Mouse (Mus musculus) kidney, embryonic 14.5 days (tissue): ENCODE results near the gene Adam19. TPM values are rescaled to one million over a fixed set of nuclear protein-coding genes. Genes with fewer than 3 reads are reported as not detected.

Source experiments
- ATAC-seq: fragments of 200-750 bp; cut with Nextera tagmentation; 2 replicates; pipeline ENCODE4 v1.8.0; 2017; ENCODE audit warnings: moderate number of reproducible peaks, mild to moderate bottlenecking, moderate TSS enrichment, moderate library complexity; ENCODE audit not compliant: low FRiP score, low TSS enrichment
- H3K27ac ChIP-seq: fragments of 300-500 bp; sonication (generic); 2 replicates; pipeline ENCODE4 v1.5.1; 2014; ENCODE audit warnings: low read depth, mild to moderate bottlenecking, low read length, moderate library complexity, mixed read lengths
- H3K27me3 ChIP-seq: fragments of 300-500 bp; sonication (generic); 2 replicates; pipeline ENCODE4 v1.6.1; 2014; ENCODE audit warnings: mild to moderate bottlenecking, low read length; ENCODE audit not compliant: control insufficient read depth, insufficient read depth
- H3K36me3 ChIP-seq: fragments of 300-500 bp; sonication (generic); 2 replicates; pipeline ENCODE4 v1.6.1; 2014; ENCODE audit warnings: low read length, mixed read lengths; ENCODE audit not compliant: control insufficient read depth, insufficient read depth
- H3K4me1 ChIP-seq: fragments of 300-500 bp; sonication (generic); 2 replicates; pipeline ENCODE4 v1.6.1; 2014; ENCODE audit warnings: low read length, mixed read lengths; ENCODE audit not compliant: control insufficient read depth, insufficient read depth
- H3K4me2 ChIP-seq: fragments of 300-500 bp; sonication (generic); replicated peaks from 2 replicates; pipeline ENCODE4 v1.6.1; 2014; ENCODE audit warnings: low read depth, mild to moderate bottlenecking, low read length
- H3K4me3 ChIP-seq: fragments of 300-500 bp; sonication (generic); 2 replicates; pipeline ENCODE4 v1.5.1; 2014; ENCODE audit warnings: mild to moderate bottlenecking, low read length
- H3K9ac ChIP-seq: fragments of 300-500 bp; sonication (generic); 2 replicates; pipeline ENCODE4 v1.6.1; 2014; ENCODE audit warnings: low read depth, mild to moderate bottlenecking, low read length, moderate library complexity
- H3K9me3 ChIP-seq: fragments of 300-500 bp; sonication (generic); 2 replicates; pipeline ENCODE4 v1.6.1; 2016; ENCODE audit warnings: low read length; ENCODE audit not compliant: control insufficient read depth
- WGBS: fragments of 180-500 bp; shearing (Covaris S2); extraction: QIAGEN DNeasy Blood & Tissue Kit; methylation state at CpG from one replicate; pipeline ENCODE4 v1.1.7; 2014; 5-methylcytosine and 5-hydroxymethylcytosine counted together
- polyA plus RNA-seq: library from polyadenylated mRNA; unstranded; fragments of >200 nt; fragmentation: Nextera tagmentation; extraction: Ambion mirVana; gene quantifications from 2 replicates; pipeline ENCODE4 v1.2.1, GENCODE M21; 2014

The Adam19 gene
- polyA plus RNA-seq, 1 experiment from 2014 or later: 14.7 TPM

GRCm38 (mm10) chr11:46059887-46060650, 4.3 kb downstream of the Adam19 start:
- Histone ChIP-seq H3K36me3 (peaks cover 5% of the 10 kb centered on the region; the same call in 1 of the 2 replicates), H3K9me3 (no peaks in the 10 kb centered on the region), H3K4me1 (peaks cover 28% of the 10 kb centered on the region), H3K4me3 (no peak overlapping the region), H3K9ac (no peak overlapping the region), H3K27me3 (no peaks in the 10 kb centered on the region), H3K27ac (no peak overlapping the region), H3K4me2 (no peak overlapping the region)
- WGBS: 75% methylated on average over 8 of the region's 8 CpGs
- ATAC-seq: no peak

GRCm38 (mm10) chr11:46060651-46061020, 4.8 kb downstream of the Adam19 start:
- Histone ChIP-seq H3K4me2 (no peak overlapping the region), H3K9me3 (no peaks in the 10 kb centered on the region), H3K9ac (no peak overlapping the region), H3K4me3 (no peak overlapping the region), H3K4me1 (peaks cover 28% of the 10 kb centered on the region), H3K27ac (no peak overlapping the region), H3K27me3 (no peaks in the 10 kb centered on the region), H3K36me3 (peaks cover 5% of the 10 kb centered on the region; the same call in 1 of the 2 replicates)
- ATAC-seq: no peak
- WGBS: 66% methylated on average over 5 of the region's 5 CpGs

GRCm38 (mm10) chr11:46061776-46062445, 6.1 kb downstream of the Adam19 start:
- no peak overlapping the region for H3K4me2 ChIP-seq
- peaks cover 5% of the 10 kb centered on the region; the same call in 1 of the 2 replicates for H3K36me3 ChIP-seq
- H3K9ac ChIP-seq: no peak overlapping the region
- no peak for ATAC-seq
- WGBS: 55% methylated on average over 6 of the region's 6 CpGs
- no peaks in the 10 kb centered on the region for H3K27me3 ChIP-seq
- no peaks in the 10 kb centered on the region for H3K9me3 ChIP-seq
- peak overlapping the region; percentile 59; the same call in 1 of the 2 replicates for H3K27ac ChIP-seq
- H3K4me1 ChIP-seq: peaks cover 35% of the 10 kb centered on the region
- H3K4me3 ChIP-seq: no peak overlapping the region

DNA sequence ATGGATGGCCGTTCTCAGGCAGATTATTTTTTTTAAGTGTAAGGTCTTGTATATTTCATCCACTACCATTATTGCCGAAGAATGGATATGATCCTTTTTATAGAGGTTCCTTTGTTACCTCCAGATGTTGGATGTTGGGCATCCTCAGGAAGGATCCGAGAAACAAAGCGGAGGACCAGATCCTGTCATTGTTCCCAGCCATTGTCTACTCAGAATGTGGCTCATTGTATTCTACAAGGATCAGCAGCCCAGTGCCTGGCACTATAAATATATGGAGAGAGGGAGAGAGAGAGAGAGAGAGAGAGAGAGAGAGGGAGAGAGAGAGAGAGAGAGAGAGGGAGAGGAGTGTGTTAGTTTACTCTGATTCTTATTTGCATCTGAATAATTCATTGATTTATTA, 6.8 kb downstream of the Adam19 start:
- no peak for ATAC-seq
- Histone ChIP-seq H3K9me3 (no peaks in the 10 kb centered on the region), H3K27ac (no peak overlapping the region)

GRCm38 (mm10) chr11:46062993-46063731, 7.4 kb downstream of the Adam19 start:
- H3K27me3 ChIP-seq: no peaks in the 10 kb centered on the region
- H3K4me2 ChIP-seq: no peak overlapping the region
- 64% methylated on average over 9 of the region's 9 CpGs for WGBS

More for the DNA sequence above, 6.8 kb downstream of the Adam19 start:
- no peak overlapping the region for H3K9ac ChIP-seq
- no peak overlapping the region for H3K4me3 ChIP-seq
- H3K4me1 ChIP-seq: peaks cover 31% of the 10 kb centered on the region
- H3K4me2 ChIP-seq: no peak overlapping the region
- H3K27me3 ChIP-seq: no peaks in the 10 kb centered on the region
- H3K36me3 ChIP-seq: peaks cover 5% of the 10 kb centered on the region; the same call in 1 of the 2 replicates
- WGBS: 70% methylated on average over 4 of the region's 4 CpGs

DNA sequence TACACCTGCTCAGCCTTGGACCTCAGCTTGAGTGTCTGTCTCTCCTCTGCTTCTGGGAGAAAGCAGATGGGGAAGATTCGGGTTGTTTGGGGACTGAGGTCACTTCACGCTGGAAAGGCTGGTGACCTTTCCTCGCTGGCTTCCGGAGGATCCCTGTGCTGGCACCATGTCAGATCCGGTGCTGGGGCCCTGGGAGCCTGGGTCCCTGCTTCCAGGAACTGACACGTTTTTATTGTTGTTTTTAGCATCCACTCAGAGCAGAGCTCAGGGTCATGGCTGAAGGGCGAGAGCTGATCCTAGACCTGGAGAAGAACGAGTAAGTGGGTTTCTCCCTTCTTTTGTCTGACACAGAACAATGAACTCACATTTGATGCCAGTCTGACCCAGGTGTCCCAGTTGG, 9.0 kb downstream of the Adam19 start:
- H3K4me1 ChIP-seq: peaks cover 35% of the 10 kb centered on the region
- no peak overlapping the region for H3K4me2 ChIP-seq
- peak; percentile 13; the same call in 1 of the 2 replicates for ATAC-seq
- H3K9me3 ChIP-seq: no peaks in the 10 kb centered on the region
- H3K36me3 ChIP-seq: peaks cover 5% of the 10 kb centered on the region; the same call in 1 of the 2 replicates
- no peak overlapping the region for H3K4me3 ChIP-seq
- H3K27ac ChIP-seq: peak overlapping the region; percentile 81
- WGBS: 22% methylated on average over 8 of the region's 8 CpGs
- H3K27me3 ChIP-seq: no peaks in the 10 kb centered on the region
- peak overlapping the region; percentile 34; the same call in 1 of the 2 replicates for H3K9ac ChIP-seq

More at GRCm38 (mm10) chr11:46062993-46063731, 7.4 kb downstream of the Adam19 start:
- Histone ChIP-seq H3K9me3 (no peaks in the 10 kb centered on the region), H3K27ac (0 out of 2 replicates have a peak overlapping the region, but pooled peaks have one; percentile 51), H3K9ac (no peak overlapping the region), H3K4me3 (no peak overlapping the region), H3K4me1 (peaks cover 28% of the 10 kb centered on the region), H3K36me3 (peaks cover 5% of the 10 kb centered on the region; the same call in 1 of the 2 replicates)
- no peak for ATAC-seq

DNA sequence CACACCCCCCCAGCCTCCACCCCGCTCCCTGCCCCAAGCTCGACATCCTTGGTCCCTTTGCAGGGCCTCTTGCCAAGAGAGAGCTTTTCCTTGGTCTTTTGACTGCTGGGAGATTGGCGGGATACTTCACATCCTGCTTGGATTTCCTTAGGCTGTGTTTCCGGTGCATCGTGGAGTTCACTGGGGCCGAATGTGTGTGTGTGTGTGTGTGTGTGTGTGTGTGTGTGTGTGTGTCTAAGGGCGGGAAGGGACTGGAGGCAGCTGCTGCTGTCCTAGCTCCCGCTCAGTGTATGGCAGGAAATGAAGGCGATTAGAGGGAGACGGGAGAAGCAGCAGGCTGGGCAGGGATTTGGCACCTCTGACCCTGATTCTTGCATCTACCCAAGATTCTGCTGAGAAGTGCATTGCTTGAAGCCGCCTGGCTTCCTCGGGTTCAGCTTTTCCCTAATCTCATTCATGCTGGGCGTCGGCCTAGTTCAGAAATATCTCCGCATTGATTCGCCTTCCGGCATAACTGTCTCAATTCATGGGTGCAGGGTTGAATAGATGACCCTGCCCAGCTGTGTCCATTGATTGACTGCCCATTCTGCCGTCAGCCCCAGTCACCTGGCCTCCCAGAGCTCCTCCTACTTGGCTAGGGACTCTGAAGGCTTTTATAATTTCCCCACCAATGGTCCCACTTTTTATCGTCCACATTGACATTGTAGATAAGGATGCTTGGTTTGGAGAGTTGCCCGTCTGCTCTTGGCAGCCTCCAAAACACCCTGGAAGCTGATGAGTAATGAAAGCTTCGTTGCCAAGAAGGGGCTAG, 9.6 kb downstream of the Adam19 start:
- Histone ChIP-seq H3K9ac (peak overlapping the region; percentile 34; the same call in 1 of the 2 replicates), H3K36me3 (peaks cover 5% of the 10 kb centered on the region; the same call in 1 of the 2 replicates), H3K27ac (peak overlapping the region; percentile 81), H3K9me3 (no peaks in the 10 kb centered on the region), H3K4me2 (no peak overlapping the region), H3K4me1 (peaks cover 39% of the 10 kb centered on the region), H3K27me3 (no peaks in the 10 kb centered on the region), H3K4me3 (no peak overlapping the region)
- WGBS: 33% methylated on average over 21 of the region's 21 CpGs
- peak; percentile 74 for ATAC-seq

GRCm38 (mm10) chr11:46067371-46068060, 11.7 kb downstream of the Adam19 start:
- Histone ChIP-seq H3K4me1 (peaks cover 41% of the 10 kb centered on the region), H3K27me3 (no peaks in the 10 kb centered on the region), H3K9ac (no peak overlapping the region), H3K27ac (no peak overlapping the region), H3K4me2 (no peak overlapping the region), H3K4me3 (no peak overlapping the region), H3K9me3 (no peaks in the 10 kb centered on the region), H3K36me3 (peaks cover 2% of the 10 kb centered on the region; the same call in 1 of the 2 replicates)
- ATAC-seq: no peak
- 89% methylated on average over 10 of the region's 10 CpGs for WGBS
